Comparison of ENCODE assay signal across 15 mouse cellular contexts in genomic region chr13:34227720-34228661, GRCm38 (mm10).
DNase-seq lines count a peak whose midpoint lies in the region; ATAC-seq and TF ChIP-seq lines count a peak whose summit lies in the region.
"Had no signal": no experiment of that assay in that cellular context is flagged by ENCODE, and none has a peak within 500 bp of the region (broad histone marks: within the 10 kb centered on the region; RNA-seq: fewer than 3 reads in every experiment).

No protein-coding gene starts in this region.

- 0 out of 2 replicates have a peak overlapping the region, but pooled peaks have one; percentile 28 for H3K27ac ChIP-seq in forebrain, embryonic 14.5 days (ENCODE audit: low read depth, low read length)
- H3K27ac ChIP-seq in forebrain, embryonic 13.5 days = no peak overlapping the region; the same call in none of the 2 replicates
- H3K27ac ChIP-seq in kidney, postnatal 0 days = peak overlapping the region; percentile 68
- no peak overlapping the region for H3K27ac ChIP-seq in intestine, embryonic 16.5 days (ENCODE audit: low read length)
- H3K27ac ChIP-seq in olfactory bulb, adult 2 months (ENCODE audit: insufficient read depth, low read depth, low read length) = 0 out of 2 replicates have a peak overlapping the region, but pooled peaks have one; percentile 21
- H3K27ac ChIP-seq: heart, embryonic 13.5 days; limb, embryonic 15.5 days had no signal

- no peak for TF ChIP-seq CTCF in kidney, postnatal 0 days (IDR thresholded peaks at IDR 0.05; ENCODE audit: low read depth)
- no peak for TF ChIP-seq CTCF in olfactory bulb, adult 2 months (IDR thresholded peaks at IDR 0.05; ENCODE audit: insufficient read depth, low read depth, low read length)

- H3K4me2 ChIP-seq in forebrain, embryonic 14.5 days (ENCODE audit: low read length) = no peak overlapping the region
- H3K4me2 ChIP-seq in forebrain, embryonic 13.5 days = no peak overlapping the region
- H3K4me2 ChIP-seq in kidney, postnatal 0 days (ENCODE audit: low read length) = no peak overlapping the region
- no peak overlapping the region for H3K4me2 ChIP-seq in intestine, embryonic 16.5 days (ENCODE audit: low read depth, low read length)
- H3K4me2 ChIP-seq: heart, embryonic 13.5 days; limb, embryonic 15.5 days had no signal

- no peaks in the 10 kb centered on the region for H3K27me3 ChIP-seq in forebrain, embryonic 14.5 days (replicated peaks; ENCODE audit: control insufficient read depth, insufficient read depth, low read length)
- no peaks in the 10 kb centered on the region for H3K27me3 ChIP-seq in forebrain, embryonic 13.5 days
- H3K27me3 ChIP-seq in kidney, postnatal 0 days (ENCODE audit: insufficient read depth, low read length) = no peaks in the 10 kb centered on the region
- H3K27me3 ChIP-seq in intestine, embryonic 16.5 days (replicated peaks; ENCODE audit: control insufficient read depth, insufficient read depth, low read length) = no peaks in the 10 kb centered on the region
- H3K27me3 ChIP-seq: heart, embryonic 13.5 days; limb, embryonic 15.5 days had no signal

- H3K4me1 ChIP-seq in forebrain, embryonic 14.5 days (ENCODE audit: control insufficient read depth, insufficient read depth, low read length) = peaks cover 19% of the 10 kb centered on the region
- H3K4me1 ChIP-seq in forebrain, embryonic 13.5 days = peaks cover 52% of the 10 kb centered on the region
- peaks cover 17% of the 10 kb centered on the region for H3K4me1 ChIP-seq in kidney, postnatal 0 days (replicated peaks; ENCODE audit: insufficient read depth, low read length)
- peaks cover 15% of the 10 kb centered on the region for H3K4me1 ChIP-seq in intestine, embryonic 16.5 days (ENCODE audit: control insufficient read depth, insufficient read depth, low read length)
- peaks cover 13% of the 10 kb centered on the region for H3K4me1 ChIP-seq in olfactory bulb, adult 2 months (ENCODE audit: control insufficient read depth, insufficient read depth, low read length)

- no peaks in the 10 kb centered on the region for H3K36me3 ChIP-seq in forebrain, embryonic 14.5 days (ENCODE audit: control insufficient read depth, insufficient read depth, low read length)
- no peaks in the 10 kb centered on the region for H3K36me3 ChIP-seq in forebrain, embryonic 13.5 days (ENCODE audit: poor library complexity, severe bottlenecking)
- no peaks in the 10 kb centered on the region for H3K36me3 ChIP-seq in kidney, postnatal 0 days (ENCODE audit: insufficient read depth, low read length)
- no peaks in the 10 kb centered on the region for H3K36me3 ChIP-seq in intestine, embryonic 16.5 days (ENCODE audit: control insufficient read depth, insufficient read depth, low read length)
- H3K36me3 ChIP-seq: heart, embryonic 13.5 days; limb, embryonic 15.5 days had no signal

- 36% methylated on average over 12 of the region's 12 CpGs for WGBS in forebrain, embryonic 14.5 days
- 32% methylated on average over 12 of the region's 12 CpGs for WGBS in forebrain, embryonic 13.5 days
- 38% methylated on average over 12 of the region's 12 CpGs for WGBS in kidney, postnatal 0 days
- WGBS in intestine, embryonic 16.5 days = 42% methylated on average over 12 of the region's 12 CpGs
- 44% methylated on average over 12 of the region's 12 CpGs for WGBS in olfactory bulb, adult 2 months

- no peak overlapping the region for H3K4me3 ChIP-seq in forebrain, embryonic 14.5 days (ENCODE audit: low read depth, low read length)
- no peak overlapping the region for H3K4me3 ChIP-seq in forebrain, embryonic 13.5 days
- H3K4me3 ChIP-seq in kidney, postnatal 0 days (replicated peaks; ENCODE audit: low read depth, low read length) = no peak overlapping the region
- H3K4me3 ChIP-seq in intestine, embryonic 16.5 days (ENCODE audit: low read length) = no peak overlapping the region
- no peak overlapping the region for H3K4me3 ChIP-seq in olfactory bulb, adult 2 months (ENCODE audit: insufficient read depth, low read depth, low read length)
- H3K4me3 ChIP-seq: heart, embryonic 13.5 days; limb, embryonic 15.5 days had no signal

- ATAC-seq in forebrain, embryonic 14.5 days = no peak
- no peak for ATAC-seq in forebrain, embryonic 13.5 days
- ATAC-seq in kidney, postnatal 0 days (replicated peaks; ENCODE audit: low FRiP score, low read depth) = peak; percentile 23; the same call in 1 of the 2 replicates
- 0 out of 2 replicates have a peak, but pooled peaks have one; percentile 21 for ATAC-seq in intestine, embryonic 16.5 days
- ATAC-seq: activated CD4-positive, CD25-positive, alpha-beta regulatory T cell, adult 4 months had no signal

- H3K9me3 ChIP-seq in forebrain, embryonic 14.5 days (replicated peaks; ENCODE audit: control insufficient read depth, low read length) = no peaks in the 10 kb centered on the region
- no peaks in the 10 kb centered on the region for H3K9me3 ChIP-seq in forebrain, embryonic 13.5 days (replicated peaks)
- no peaks in the 10 kb centered on the region for H3K9me3 ChIP-seq in kidney, postnatal 0 days (replicated peaks; ENCODE audit: low read length)
- no peaks in the 10 kb centered on the region for H3K9me3 ChIP-seq in intestine, embryonic 16.5 days (ENCODE audit: control insufficient read depth, low read length)
- H3K9me3 ChIP-seq: heart, embryonic 13.5 days; limb, embryonic 15.5 days had no signal

- no peak for TF ChIP-seq POLR2A in olfactory bulb, adult 2 months (IDR thresholded peaks at IDR 0.05; ENCODE audit: insufficient read depth, low read depth, low read length)

- no peak overlapping the region for H3K9ac ChIP-seq in forebrain, embryonic 14.5 days (ENCODE audit: low read length)
- H3K9ac ChIP-seq in forebrain, embryonic 13.5 days = no peak overlapping the region
- no peak overlapping the region for H3K9ac ChIP-seq in kidney, postnatal 0 days (ENCODE audit: low read depth, low read length)
- no peak overlapping the region for H3K9ac ChIP-seq in intestine, embryonic 16.5 days (ENCODE audit: low read depth, low read length)
- H3K9ac ChIP-seq: heart, embryonic 13.5 days; limb, embryonic 15.5 days had no signal

- DNase-seq in forebrain, embryonic 14.5 days (ENCODE audit: low spot score) = no peak
- DNase-seq in kidney, postnatal 0 days (ENCODE audit: low spot score) = peak; percentile 73
- no peak for DNase-seq in kidney, adult 9 months
- DNase-seq in adrenal gland, postnatal 36 days = no peak
- DNase-seq in adrenal gland, adult (ENCODE audit: inconsistent age in 2 of 2, low spot score in 1 of 2) = no peak
- DNase-seq: cerebellum, postnatal 25 days; kidney, adult 11 months; right cerebral cortex, postnatal 4 days; thymus, adult 2 months had no signal

Comparison
In these comparisons a context has a peak if more than half of its experiments do, and no peak if none do; other contexts are left out.
1. H3K27ac ChIP-seq: peak in forebrain, embryonic 14.5 days (single experiment), kidney, postnatal 0 days (single experiment) and olfactory bulb, adult 2 months (single experiment); none in forebrain, embryonic 13.5 days (single experiment) and intestine, embryonic 16.5 days (single experiment).
2. ATAC-seq: peak in kidney, postnatal 0 days (single experiment) and intestine, embryonic 16.5 days (single experiment); none in forebrain, embryonic 14.5 days (single experiment) and forebrain, embryonic 13.5 days (single experiment).